Mouse (Mus musculus): Measurements from ENCODE around the gene Nme7.

- TF ChIP-seq FLI1 (IDR thresholded peaks at IDR 0.05; ENCODE audit: low read length) (no peak), GATA1 (IDR thresholded peaks at IDR 0.05; ENCODE audit: borderline replicate concordance, low read length) (no peak)
Measured at GRCm38 (mm10) chr1:164292040-164292439, 11.9 kb upstream of the Nme7 start.
